Mouse (Mus musculus): ENCODE data around the gene Nkx2-5.

Gene Nkx2-5

GRCm38 (mm10) chr17:26844909-26845148, at the start of gene Nkx2-5:
Gene Nkx2-5 (minus strand): TSS chr17:26845009.
- no peak for DNase-seq (ENCODE audit: extremely low read depth, insufficient read length, low spot score)

- no peak for DNase-seq (ENCODE audit: extremely low read depth, insufficient read length, low spot score)
Observed at GRCm38 (mm10) chr17:26894342-26894741, 49.5 kb upstream of the Nkx2-5 start.

GRCm38 (mm10) chr17:26893492-26893891, 48.7 kb upstream of the Nkx2-5 start:
- DNase-seq (ENCODE audit: extremely low read depth, insufficient read length, low spot score): no peak

DNA sequence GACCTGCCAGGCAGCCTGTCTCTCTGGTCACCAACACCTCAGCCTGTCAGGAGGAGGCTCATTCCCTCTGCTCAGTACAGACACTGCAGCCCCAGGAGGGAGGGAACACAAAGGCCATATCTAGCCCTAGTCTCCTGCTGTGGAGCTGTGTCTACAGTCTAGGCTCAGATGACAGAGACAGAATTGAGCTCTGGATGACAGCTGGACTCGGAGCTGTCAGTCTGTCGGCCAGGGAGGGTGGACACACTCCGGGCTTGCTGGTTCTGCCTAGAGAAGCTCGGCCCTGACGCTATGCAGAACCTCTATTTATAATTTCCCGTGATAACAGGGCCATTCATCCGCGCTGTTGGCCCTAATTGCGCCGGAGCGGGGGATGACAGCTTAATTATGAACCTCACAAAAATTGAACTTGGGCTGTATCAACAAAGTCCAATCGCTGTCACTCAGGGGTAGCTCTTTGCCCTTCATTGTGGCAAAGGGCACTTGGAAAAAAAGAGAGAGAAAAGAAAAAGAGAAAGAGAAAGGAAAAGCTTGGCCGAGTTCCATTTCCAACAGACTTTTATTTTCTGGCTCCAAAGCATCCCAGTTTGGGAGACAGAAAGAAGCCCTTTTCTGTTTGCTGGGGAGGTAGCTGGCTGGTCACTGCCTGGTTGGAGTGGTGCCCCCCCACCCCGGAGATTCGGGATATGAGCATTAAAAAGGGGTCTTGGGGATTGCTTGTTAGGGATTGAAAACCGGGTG, 48.0 kb upstream of the Nkx2-5 start:
- DNase-seq (ENCODE audit: extremely low read depth, insufficient read length, low spot score): peak; percentile 25

DNA sequence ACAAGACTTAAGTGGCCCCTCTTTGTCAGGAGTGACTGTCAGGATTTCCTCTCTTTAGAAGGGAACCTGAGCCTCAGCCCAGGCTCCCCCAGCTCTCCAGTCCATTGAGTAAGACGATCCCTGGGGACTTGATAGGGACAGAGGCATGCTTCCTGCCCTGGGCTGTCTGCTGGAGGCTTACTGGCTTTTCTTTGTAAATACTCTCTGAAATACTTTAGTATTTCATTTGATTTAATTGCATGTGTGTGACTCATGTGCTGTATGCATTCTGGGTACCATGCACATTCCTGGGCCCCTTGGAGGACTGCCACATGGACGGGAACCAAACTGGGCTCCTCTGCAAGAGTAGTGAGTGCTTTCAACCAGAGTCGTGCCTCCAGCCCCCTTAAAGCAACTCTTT, 43.1 kb upstream of the Nkx2-5 start:
- no peak for DNase-seq (ENCODE audit: extremely low read depth, insufficient read length, low spot score)

DNA sequence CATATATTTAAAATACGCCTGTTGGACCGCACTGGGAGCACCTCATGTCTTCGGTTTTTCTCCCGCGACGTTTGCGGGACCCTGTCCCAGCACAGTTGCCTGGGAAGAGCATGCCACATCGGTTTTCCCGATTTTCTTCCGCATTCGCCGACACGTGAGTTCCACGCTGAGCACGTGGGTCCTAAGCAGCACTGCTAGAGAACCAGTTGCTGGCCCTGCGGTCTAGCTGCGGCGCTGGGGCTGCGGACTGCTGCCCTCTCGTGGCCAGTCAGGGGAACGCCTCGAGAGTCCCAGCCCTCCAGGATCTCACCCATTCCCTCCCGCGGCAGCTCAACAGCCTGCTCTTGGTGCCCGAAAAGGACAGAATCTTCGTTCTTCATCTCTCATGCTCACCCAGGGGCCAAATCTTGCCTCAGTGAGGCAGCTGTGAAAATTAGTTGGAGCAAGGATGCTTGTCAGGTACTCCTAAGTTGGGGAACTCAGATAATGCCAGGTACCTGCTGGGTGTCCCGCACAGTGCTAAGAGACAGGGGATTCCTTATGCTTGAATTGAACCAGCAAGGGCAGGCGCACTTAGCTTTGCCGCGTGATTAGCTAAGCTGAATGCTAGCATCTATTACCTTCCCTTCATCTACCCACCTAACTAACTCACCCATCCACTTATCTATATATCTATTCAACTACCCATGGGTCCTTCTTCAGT, 41.4 kb upstream of the Nkx2-5 start:
- peak; percentile 85 for DNase-seq (ENCODE audit: extremely low read depth, insufficient read length, low spot score)

GRCm38 (mm10) chr17:26884995-26885926, 40.5 kb upstream of the Nkx2-5 start:
- peak; percentile 82 for DNase-seq (ENCODE audit: extremely low read depth, insufficient read length, low spot score)

DNA sequence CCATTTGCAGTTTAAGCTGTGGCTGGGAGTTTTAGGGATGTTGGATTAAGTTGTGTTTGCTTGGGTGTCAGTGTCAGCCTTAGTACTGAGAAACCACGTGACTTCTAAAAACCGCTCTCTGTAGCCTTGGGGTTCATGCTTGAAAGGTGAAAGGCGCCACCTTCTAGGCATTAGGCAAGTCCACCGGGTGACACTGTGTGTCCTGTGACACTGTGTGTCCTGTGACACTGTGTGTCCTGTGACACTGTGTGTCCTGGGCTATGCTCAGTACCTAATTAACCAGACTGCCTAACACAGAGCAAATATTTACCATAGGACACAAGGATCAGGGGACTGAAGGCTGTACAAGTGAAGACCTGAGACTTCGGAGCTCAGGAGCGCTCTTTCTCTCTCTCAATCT, 38.8 kb upstream of the Nkx2-5 start:
- DNase-seq (ENCODE audit: extremely low read depth, insufficient read length, low spot score): no peak

- no peak for DNase-seq (ENCODE audit: extremely low read depth, insufficient read length, low spot score)
Observed at GRCm38 (mm10) chr17:26882706-26883105, 37.9 kb upstream of the Nkx2-5 start.

DNA sequence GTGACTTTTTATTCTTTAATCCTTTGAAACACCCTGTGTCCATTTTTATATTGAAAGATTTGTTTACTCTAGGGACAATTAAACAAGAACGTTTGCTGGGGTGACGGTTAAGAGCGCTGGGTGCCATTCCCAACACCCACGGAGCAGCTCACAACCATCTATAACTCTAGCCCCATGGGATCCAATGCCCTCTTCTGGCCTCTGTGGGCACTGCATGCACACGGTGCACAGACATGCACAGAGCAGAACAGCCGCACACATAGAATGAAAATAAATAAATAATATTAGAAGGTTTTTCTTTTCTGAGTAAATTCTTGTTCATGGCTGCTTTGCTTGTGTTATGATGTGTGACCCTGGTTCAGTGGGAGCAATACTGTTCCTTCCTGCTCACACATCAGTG, 34.4 kb upstream of the Nkx2-5 start:
- no peak for DNase-seq (ENCODE audit: extremely low read depth, insufficient read length, low spot score)

DNA sequence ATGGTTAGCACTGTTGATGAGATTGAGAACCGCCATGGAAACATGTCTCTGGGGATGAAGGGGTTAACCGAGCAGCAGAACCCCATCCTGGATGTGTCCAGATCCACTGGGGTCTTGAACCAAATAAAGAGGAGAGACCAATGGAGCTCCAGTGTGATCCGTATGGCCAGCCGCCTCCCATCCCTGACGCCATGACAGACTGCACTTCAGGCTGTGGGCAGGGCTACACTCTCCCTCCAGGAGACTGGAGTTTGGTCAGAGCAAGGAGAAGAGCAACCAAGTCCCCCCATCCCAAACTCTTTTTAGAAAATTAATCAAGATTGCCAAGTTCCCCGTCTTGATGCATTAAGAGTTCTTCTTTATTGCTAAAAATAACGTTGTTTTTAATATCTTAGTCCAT, 33.1 kb upstream of the Nkx2-5 start:
- no peak for DNase-seq (ENCODE audit: extremely low read depth, insufficient read length, low spot score)

GRCm38 (mm10) chr17:26874542-26874941, 29.7 kb upstream of the Nkx2-5 start:
- DNase-seq (ENCODE audit: extremely low read depth, insufficient read length, low spot score): no peak

DNA sequence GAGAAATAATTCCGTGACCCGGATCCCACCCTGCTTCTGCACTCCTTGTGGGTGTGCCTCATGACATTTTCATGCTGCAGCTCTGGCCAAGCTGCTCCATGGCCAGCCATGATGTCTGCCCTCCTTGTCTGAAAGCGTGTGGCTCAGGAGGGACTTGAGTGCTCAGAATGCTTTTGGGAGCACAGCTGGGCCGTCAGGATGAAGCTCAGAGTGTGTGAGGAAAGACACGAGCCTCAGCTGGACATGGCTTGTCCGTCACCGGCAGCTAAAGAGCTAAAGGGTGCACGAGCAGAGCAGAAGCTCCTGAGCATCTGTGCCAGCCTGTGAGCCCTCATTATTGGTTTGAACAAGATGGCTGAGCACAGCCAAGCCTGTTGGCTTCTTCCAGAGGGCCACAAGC, 28.7 kb upstream of the Nkx2-5 start:
- DNase-seq (ENCODE audit: extremely low read depth, insufficient read length, low spot score): no peak

DNA sequence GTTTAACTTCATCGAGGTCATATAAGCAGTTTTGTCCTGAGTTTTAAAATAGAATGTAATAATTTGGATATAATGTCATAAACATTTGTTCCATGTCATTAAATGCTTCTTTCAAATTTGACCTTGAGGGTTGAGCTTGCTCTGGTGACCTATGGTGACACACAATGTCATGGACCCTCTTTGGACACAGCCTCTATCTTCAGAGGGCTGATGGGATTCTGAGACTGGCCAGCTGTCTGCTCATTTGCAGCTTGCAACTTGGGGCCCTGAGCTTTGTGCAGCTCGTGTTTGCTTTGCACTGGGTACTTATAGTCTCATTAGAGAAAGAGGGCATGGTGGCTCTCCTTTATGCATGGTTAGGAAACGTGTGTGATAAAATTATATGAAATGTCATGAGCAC, 28.1 kb upstream of the Nkx2-5 start:
- DNase-seq (ENCODE audit: extremely low read depth, insufficient read length, low spot score): no peak

- DNase-seq (ENCODE audit: extremely low read depth, insufficient read length, low spot score): peak; percentile 35
Observed at GRCm38 (mm10) chr17:26868756-26869155, 23.9 kb upstream of the Nkx2-5 start.

DNA sequence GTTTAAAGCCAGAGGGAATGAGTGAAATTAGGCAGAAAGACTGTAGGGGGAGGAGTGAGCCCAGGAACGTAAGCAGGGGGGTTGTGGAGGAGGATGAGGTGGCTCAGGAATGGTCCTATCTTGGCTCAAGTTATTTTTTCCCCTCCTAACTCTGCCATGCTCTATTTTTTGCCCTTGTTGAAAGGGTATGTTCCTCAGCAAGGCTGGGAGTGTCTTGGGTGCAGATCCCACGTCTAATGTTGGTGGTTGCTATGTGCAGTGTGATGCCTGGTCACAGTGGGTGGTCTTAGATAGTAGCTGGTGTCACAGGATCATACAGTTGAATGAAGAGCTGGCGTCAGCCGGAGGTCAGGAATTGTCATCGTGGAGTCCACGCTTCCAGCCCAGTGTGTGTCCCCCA, 20.3 kb upstream of the Nkx2-5 start:
- no peak for DNase-seq (ENCODE audit: extremely low read depth, insufficient read length, low spot score)

DNA sequence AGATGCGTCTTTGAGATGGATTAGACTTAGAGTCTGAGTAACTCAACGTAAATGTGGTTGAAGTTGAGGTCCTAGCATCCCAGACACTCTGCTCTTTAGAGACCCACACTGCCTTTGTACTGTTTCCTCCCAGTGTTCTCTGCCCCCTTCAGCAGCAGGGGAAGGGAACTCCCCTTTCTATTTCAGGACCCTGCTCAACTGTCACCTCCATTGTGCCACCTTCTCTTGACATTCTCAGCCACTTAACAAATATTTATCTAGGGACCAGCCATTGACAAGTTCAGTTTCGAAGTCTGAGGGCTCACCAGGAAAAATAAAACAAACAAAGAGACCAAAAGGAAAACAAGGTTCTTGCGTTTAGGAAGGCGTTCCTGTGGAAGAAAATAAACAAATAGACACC, 19.5 kb upstream of the Nkx2-5 start:
- DNase-seq (ENCODE audit: extremely low read depth, insufficient read length, low spot score): no peak

GRCm38 (mm10) chr17:26861793-26862192, 17.0 kb upstream of the Nkx2-5 start:
- DNase-seq (ENCODE audit: extremely low read depth, insufficient read length, low spot score): no peak

DNA sequence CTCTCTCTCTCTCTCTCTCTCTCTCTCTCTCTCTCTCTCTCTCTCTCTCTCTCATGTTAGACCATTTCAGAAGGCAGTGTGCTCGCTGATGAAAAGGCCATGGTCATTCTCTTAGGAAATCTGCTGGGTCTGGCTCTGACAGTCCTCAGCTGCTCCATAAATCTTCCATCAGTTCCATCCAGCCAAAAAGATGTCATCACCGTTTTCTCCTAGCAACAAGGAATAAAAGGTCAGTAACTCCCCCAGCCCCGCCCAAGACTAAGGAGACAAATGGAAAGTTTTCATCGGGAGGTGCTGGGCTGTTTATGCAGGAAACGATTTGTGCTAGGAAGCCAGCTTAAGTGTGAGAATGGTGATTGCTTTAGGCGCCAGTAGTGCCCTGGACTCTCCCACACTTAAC, 16.6 kb upstream of the Nkx2-5 start:
- peak; percentile 48 for DNase-seq (ENCODE audit: extremely low read depth, insufficient read length, low spot score)

GRCm38 (mm10) chr17:26860906-26861305, 16.1 kb upstream of the Nkx2-5 start:
- peak; percentile 25 for DNase-seq (ENCODE audit: extremely low read depth, insufficient read length, low spot score)

DNA sequence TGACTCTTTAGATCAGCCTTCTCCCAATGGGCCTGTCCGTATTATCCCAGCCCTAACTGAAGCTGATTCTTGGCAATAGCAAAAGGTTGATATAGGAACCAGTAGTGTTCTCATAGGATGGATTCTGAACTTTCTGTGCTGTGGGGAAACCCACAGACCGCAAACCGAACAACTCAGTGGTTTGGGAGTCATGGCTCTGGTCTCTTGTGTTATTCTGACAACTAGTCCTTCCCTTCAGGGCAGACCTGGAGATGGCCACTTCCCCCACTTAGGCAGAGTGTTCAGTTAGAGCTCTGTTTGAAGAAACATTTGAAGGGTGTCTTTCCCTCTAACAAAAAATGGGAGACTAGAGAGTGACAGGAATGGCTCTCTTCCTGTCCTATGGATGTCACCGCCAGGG, 7.5 kb upstream of the Nkx2-5 start:
- DNase-seq (ENCODE audit: extremely low read depth, insufficient read length, low spot score): no peak

- no peak for DNase-seq (ENCODE audit: extremely low read depth, insufficient read length, low spot score)
Observed at GRCm38 (mm10) chr17:26851136-26851460, 6.3 kb upstream of the Nkx2-5 start.
